ENCODE assay signal across 12 mouse cellular contexts in the genomic region with DNA sequence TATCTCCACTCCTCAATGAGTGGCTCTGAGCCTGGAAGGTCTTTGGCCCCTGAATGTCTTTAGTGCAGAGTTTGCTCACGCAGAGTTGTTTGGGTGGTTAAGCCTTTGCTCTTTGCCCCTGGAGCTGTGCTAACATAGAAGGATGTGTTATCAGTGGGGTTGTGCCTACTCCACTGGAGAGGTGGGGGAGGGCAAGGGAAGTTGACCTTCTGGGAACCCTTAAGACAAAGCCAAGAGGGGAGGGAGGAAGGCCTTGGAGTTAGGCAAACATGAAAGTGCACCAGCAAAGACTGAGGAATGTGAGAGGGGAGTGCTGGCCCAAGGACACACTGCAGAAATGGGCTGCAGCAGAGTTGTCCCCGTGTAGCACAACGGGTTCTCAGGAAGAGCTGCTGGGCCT.
DNase-seq lines count a peak whose midpoint lies in the region; ATAC-seq and TF ChIP-seq lines count a peak whose summit lies in the region.
"Had no signal": no experiment of that assay in that cellular context is flagged by ENCODE, and none has a peak within 500 bp of the region (broad histone marks: within the 10 kb centered on the region; RNA-seq: fewer than 3 reads in every experiment).

No protein-coding gene starts in this region.

- H3K27me3 ChIP-seq in kidney, adult 2 months (replicated peaks; ENCODE audit: control insufficient read depth, insufficient read depth, low read length): no peaks in the 10 kb centered on the region
- no peaks in the 10 kb centered on the region for H3K27me3 ChIP-seq in liver, embryonic 15.5 days
- H3K27me3 ChIP-seq in forebrain, embryonic 14.5 days (replicated peaks; ENCODE audit: control insufficient read depth, insufficient read depth, low read length): no peaks in the 10 kb centered on the region
- H3K27me3 ChIP-seq: forebrain, embryonic 13.5 days; megakaryocyte, embryonic 14.5 days had no signal

- peak; percentile 80 for ATAC-seq in liver, embryonic 15.5 days (ENCODE audit: insufficient read depth)
- no peak for ATAC-seq in forebrain, embryonic 14.5 days
- ATAC-seq: forebrain, embryonic 13.5 days; hindbrain, embryonic 16.5 days had no signal

- 20% methylated on average over 3 of the region's 3 CpGs for WGBS in kidney, adult 2 months
- 36% methylated on average over 3 of the region's 3 CpGs for WGBS in liver, embryonic 15.5 days (ENCODE audit: insufficient replicate concordance)
- WGBS in forebrain, embryonic 14.5 days: 18% methylated on average over 3 of the region's 3 CpGs

- H3K27ac ChIP-seq in kidney, adult 2 months (ENCODE audit: insufficient read depth, low read depth, low read length): no peak overlapping the region
- 0 out of 2 replicates have a peak overlapping the region, but pooled peaks have one; percentile 33 for H3K27ac ChIP-seq in liver, embryonic 15.5 days (replicated peaks)
- H3K27ac ChIP-seq in forebrain, embryonic 14.5 days (ENCODE audit: low read depth, low read length): no peak overlapping the region
- H3K27ac ChIP-seq: forebrain, embryonic 13.5 days had no signal

- no peak overlapping the region for H3K9ac ChIP-seq in liver, embryonic 15.5 days
- no peak overlapping the region for H3K9ac ChIP-seq in forebrain, embryonic 14.5 days (ENCODE audit: low read length)
- H3K9ac ChIP-seq: forebrain, embryonic 13.5 days had no signal

- peak; percentile 1 for DNase-seq in kidney, adult 2 months
- DNase-seq in kidney, postnatal 25 days: no peak
- DNase-seq in embryo, embryonic 11 days: peak; percentile 7
- peak; percentile 87 for DNase-seq in lung, postnatal 36 days
- DNase-seq in layer of hippocampus, adult 18-20 months (ENCODE audit: low spot score in 2 of 2): no peak
- no peak for DNase-seq in frontal cortex, postnatal 10 days (ENCODE audit: low spot score in 2 of 2)
- no peak for DNase-seq in forebrain, embryonic 14.5 days (ENCODE audit: low spot score)
- DNase-seq: layer of hippocampus, adult 9-11 months had no signal

- H3K4me3 ChIP-seq in kidney, adult 2 months (ENCODE audit: insufficient read depth, low read depth, low read length): no peak overlapping the region
- H3K4me3 ChIP-seq in liver, embryonic 15.5 days (replicated peaks): no peak overlapping the region
- no peak overlapping the region for H3K4me3 ChIP-seq in forebrain, embryonic 14.5 days (ENCODE audit: low read depth, low read length)
- H3K4me3 ChIP-seq: forebrain, embryonic 13.5 days had no signal

- no peaks in the 10 kb centered on the region for H3K9me3 ChIP-seq in liver, embryonic 15.5 days (replicated peaks)
- H3K9me3 ChIP-seq in forebrain, embryonic 14.5 days (replicated peaks; ENCODE audit: control insufficient read depth, low read length): no peaks in the 10 kb centered on the region
- H3K9me3 ChIP-seq: forebrain, embryonic 13.5 days had no signal

- no peaks in the 10 kb centered on the region for H3K36me3 ChIP-seq in kidney, adult 2 months (ENCODE audit: control insufficient read depth, insufficient read depth, low read length)
- no peaks in the 10 kb centered on the region for H3K36me3 ChIP-seq in liver, embryonic 15.5 days (replicated peaks)
- H3K36me3 ChIP-seq in forebrain, embryonic 14.5 days (ENCODE audit: control insufficient read depth, insufficient read depth, low read length): no peaks in the 10 kb centered on the region

- TF ChIP-seq CTCF in kidney, adult 2 months (conservative IDR thresholded peaks at IDR 0.05; ENCODE audit: insufficient read depth, insufficient read length, low read depth, low read length): no peak

- no peaks in the 10 kb centered on the region for H3K4me1 ChIP-seq in kidney, adult 2 months (ENCODE audit: control insufficient read depth, insufficient read depth, low read length)
- H3K4me1 ChIP-seq in liver, embryonic 15.5 days (replicated peaks): no peaks in the 10 kb centered on the region
- H3K4me1 ChIP-seq in forebrain, embryonic 14.5 days (ENCODE audit: control insufficient read depth, insufficient read depth, low read length): no peaks in the 10 kb centered on the region
- H3K4me1 ChIP-seq: forebrain, embryonic 13.5 days; megakaryocyte, embryonic 14.5 days had no signal

- no peak overlapping the region for H3K4me2 ChIP-seq in liver, embryonic 15.5 days
- H3K4me2 ChIP-seq in forebrain, embryonic 14.5 days (ENCODE audit: low read length): no peak overlapping the region
- H3K4me2 ChIP-seq: forebrain, embryonic 13.5 days had no signal

- TF ChIP-seq POLR2A in kidney, adult 2 months (IDR thresholded peaks at IDR 0.05; ENCODE audit: low read depth, low read length): no peak

Comparison
In these comparisons a context has a peak if more than half of its experiments do, and no peak if none do; other contexts are left out.
1. DNase-seq: peak in kidney, adult 2 months (single experiment), embryo, embryonic 11 days (single experiment) and lung, postnatal 36 days (single experiment); none in kidney, postnatal 25 days (0 of 2), layer of hippocampus, adult 18-20 months (0 of 2), frontal cortex, postnatal 10 days (0 of 2) and forebrain, embryonic 14.5 days (single experiment).